Mouse (Mus musculus): ENCODE measurements around the gene Hdgf.

- TF ChIP-seq CTCF (IDR thresholded peaks at IDR 0.05; ENCODE audit: insufficient read depth, low read length) (no peak), POLR2A (IDR thresholded peaks at IDR 0.05; ENCODE audit: borderline replicate concordance, extremely low read depth, low read depth, low read length) (no peak)
Observed at GRCm38 (mm10) chr3:87913891-87914290, 7.8 kb downstream of the Hdgf start.
